Mouse (Mus musculus) heart, postnatal 0 days (tissue): ENCODE measurements around the gene Ppp5c.

Experiments
- CTCF ChIP-seq: IDR thresholded peaks from 2 replicates; pipeline ENCODE4 v1.5.1; 2016; ENCODE audit warnings: antibody characterized with exemption, control low read depth, low read depth
- EP300 ChIP-seq: IDR thresholded peaks from 2 replicates; pipeline ENCODE4 v1.6.1; 2016; ENCODE audit warnings: antibody characterized with exemption, low read depth

GRCm38 (mm10) chr7:17023701-17024100 is 4.0 kb downstream of the Ppp5c start:
- TF ChIP-seq CTCF = no peak
- TF ChIP-seq EP300 = no peak
